Mouse (Mus musculus): ENCODE measurements around the gene Sardh.

Sardh gene

GRCm38 (mm10) chr2:27226572-27226971 lies 21.6 kb downstream of the Sardh start:
- DNase-seq (ENCODE audit: low spot score in 2 of 2), result no peak

- no peak for DNase-seq (ENCODE audit: low spot score in 2 of 2)
Observed at GRCm38 (mm10) chr2:27223012-27223421, 25.1 kb downstream of the Sardh start.

- no peak for DNase-seq (ENCODE audit: low spot score in 2 of 2)
Observed at GRCm38 (mm10) chr2:27218569-27218968, 29.6 kb downstream of the Sardh start.

- DNase-seq (ENCODE audit: low spot score in 2 of 2), result peak in 1 of 2 experiments; percentile 42
Observed at GRCm38 (mm10) chr2:27218121-27218544, 30.0 kb downstream of the Sardh start.

- no peak for DNase-seq (ENCODE audit: low spot score in 2 of 2)
Observed at GRCm38 (mm10) chr2:27215537-27215936, 32.6 kb downstream of the Sardh start.

- peak in 1 of 2 experiments; percentile 70 for DNase-seq (ENCODE audit: low spot score in 2 of 2)
Observed at GRCm38 (mm10) chr2:27211966-27212893, 35.9 kb downstream of the Sardh start.

GRCm38 (mm10) chr2:27210676-27211210 lies 37.4 kb downstream of the Sardh start:
- DNase-seq (ENCODE audit: low spot score in 2 of 2), result no peak

- peak in 1 of 2 experiments; percentile 44 for DNase-seq (ENCODE audit: low spot score in 2 of 2)
Observed at GRCm38 (mm10) chr2:27210255-27210654, 37.9 kb downstream of the Sardh start.

- peak; percentile 58 to 66 for DNase-seq (ENCODE audit: low spot score in 2 of 2)
Observed at GRCm38 (mm10) chr2:27209816-27210215, 38.3 kb downstream of the Sardh start.

- no peak for DNase-seq (ENCODE audit: low spot score in 2 of 2)
Observed at GRCm38 (mm10) chr2:27209370-27209769, 38.8 kb downstream of the Sardh start.

- peak; percentile 86 to 89 for DNase-seq (ENCODE audit: low spot score in 2 of 2)
Observed at GRCm38 (mm10) chr2:27207126-27207525, 41.0 kb downstream of the Sardh start.

- peak; percentile 86 to 88 for DNase-seq (ENCODE audit: low spot score in 2 of 2)
Observed at GRCm38 (mm10) chr2:27206128-27206797, 41.9 kb downstream of the Sardh start.

- DNase-seq (ENCODE audit: low spot score in 2 of 2), result peak; percentile 62 to 65
Observed at GRCm38 (mm10) chr2:27205666-27206065, 42.5 kb downstream of the Sardh start.

GRCm38 (mm10) chr2:27200586-27200985 lies 47.6 kb downstream of the Sardh start:
- no peak for DNase-seq (ENCODE audit: low spot score in 2 of 2)

GRCm38 (mm10) chr2:27198551-27199246 lies 49.4 kb downstream of the Sardh start:
- DNase-seq (ENCODE audit: low spot score in 2 of 2), result peak in 1 of 2 experiments; percentile 44

GRCm38 (mm10) chr2:27189994-27190393 lies 58.1 kb downstream of the Sardh start:
- no peak for DNase-seq (ENCODE audit: low spot score in 2 of 2)

- DNase-seq (ENCODE audit: low spot score in 2 of 2), result no peak
Observed at GRCm38 (mm10) chr2:27187531-27187930, 60.6 kb downstream of the Sardh start.

GRCm38 (mm10) chr2:27183734-27184133 lies 64.4 kb downstream of the Sardh start:
- DNase-seq (ENCODE audit: low spot score in 2 of 2), result no peak

- DNase-seq (ENCODE audit: low spot score in 2 of 2), result peak; percentile 59 to 69
Observed at GRCm38 (mm10) chr2:27181907-27182306, 66.2 kb downstream of the Sardh start.

GRCm38 (mm10) chr2:27179101-27179500 lies 69.0 kb downstream of the Sardh start:
- DNase-seq (ENCODE audit: low spot score in 2 of 2), result peak in 1 of 2 experiments; percentile 30

- DNase-seq (ENCODE audit: low spot score in 2 of 2), result no peak
Observed at GRCm38 (mm10) chr2:27175696-27176267, 72.4 kb downstream of the Sardh start.
